Mouse (Mus musculus) heart, embryonic 12.5 days (tissue): ENCODE results near the gene Tyw1. TPM values are rescaled to one million over a fixed set of nuclear protein-coding genes. Genes with fewer than 3 reads are reported as not detected.

ENCODE experiments used
- ATAC-seq: fragments of 200-750 bp; cut with Nextera tagmentation; 2 replicates; pipeline ENCODE4 v1.8.0; 2017; ENCODE audit warnings: moderate TSS enrichment, moderate library complexity; ENCODE audit not compliant: insufficient number of reproducible peaks, low FRiP score
- H3K27ac ChIP-seq: fragments of 300-500 bp; sonication (generic); 2 replicates; pipeline ENCODE4 v1.5.1; 2016; ENCODE audit warnings: mild to moderate bottlenecking, moderate library complexity; ENCODE audit not compliant: poor library complexity, severe bottlenecking
- H3K27me3 ChIP-seq: fragments of 300-500 bp; sonication (generic); replicated peaks from 2 replicates; pipeline ENCODE4 v1.6.1; 2016; ENCODE audit warnings: mild to moderate bottlenecking, moderate library complexity
- H3K36me3 ChIP-seq: fragments of 300-500 bp; sonication (generic); 2 replicates; pipeline ENCODE4 v1.6.1; 2016; ENCODE audit warnings: mild to moderate bottlenecking, moderate library complexity
- H3K4me1 ChIP-seq: fragments of 300-500 bp; sonication (generic); replicated peaks from 2 replicates; pipeline ENCODE4 v1.6.1; 2016; ENCODE audit warnings: mild to moderate bottlenecking
- H3K4me2 ChIP-seq: fragments of 300-500 bp; sonication (generic); 2 replicates; pipeline ENCODE4 v1.6.1; 2016; ENCODE audit warnings: mild to moderate bottlenecking, moderate library complexity
- H3K4me3 ChIP-seq: fragments of 300-500 bp; sonication (generic); 2 replicates; pipeline ENCODE4 v1.5.1; 2016; ENCODE audit warnings: mild to moderate bottlenecking
- H3K9ac ChIP-seq: fragments of 300-500 bp; sonication (generic); 2 replicates; pipeline ENCODE4 v1.6.1; 2016; ENCODE audit warnings: mild to moderate bottlenecking, moderate library complexity
- H3K9me3 ChIP-seq: fragments of 300-500 bp; sonication (generic); replicated peaks from 2 replicates; pipeline ENCODE4 v1.6.1; 2016; ENCODE audit warnings: mild to moderate bottlenecking, moderate library complexity
- WGBS: fragments of 180-500 bp; shearing (Covaris S2); methylation state at CpG from one replicate; pipeline ENCODE4 v1.1.7; 2016; 5-methylcytosine and 5-hydroxymethylcytosine counted together
- polyA plus RNA-seq: library from polyadenylated mRNA; unstranded; fragments of >200 nt; fragmentation: Nextera tagmentation; extraction: Ambion mirVana; gene quantifications from 2 replicates; pipeline ENCODE4 v1.2.1, GENCODE M21; 2016

The Tyw1 gene
- polyA plus RNA-seq, 1 experiment from 2014 or later: 17.7 TPM

- no peak overlapping the region for H3K4me2 ChIP-seq
- 65% methylated on average over 7 of the region's 7 CpGs for WGBS
- ATAC-seq: no peak
Measured at GRCm38 (mm10) chr5:130386418-130386817, 131.0 kb downstream of the Tyw1 start.

More at GRCm38 (mm10) chr5:130386418-130386817, 131.0 kb downstream of the Tyw1 start:
- no peak overlapping the region for H3K4me3 ChIP-seq
- no peaks in the 10 kb centered on the region for H3K36me3 ChIP-seq
- H3K27ac ChIP-seq: no peak overlapping the region
- no peaks in the 10 kb centered on the region for H3K27me3 ChIP-seq
- H3K4me1 ChIP-seq: peaks cover 8% of the 10 kb centered on the region
- H3K9ac ChIP-seq: no peak overlapping the region
- 0 out of 2 replicates have a peak, but pooled peaks cover 7% of the 10 kb centered on the region for H3K9me3 ChIP-seq

Other genes starting within 250 kb of the Tyw1 start
- gene Asl, start 226.4 kb upstream of the Tyw1 start, polyA plus RNA-seq: 15.7 and 19.1 TPM in 2 replicates
- gene Crcp, start 226.3 kb upstream of the Tyw1 start, polyA plus RNA-seq: 21.2 and 22.5 TPM in 2 replicates
- gene Tpst1, start 182.3 kb upstream of the Tyw1 start, polyA plus RNA-seq: 25.8 and 29.4 TPM in 2 replicates
- gene Kctd7, start 110.8 kb upstream of the Tyw1 start, polyA plus RNA-seq: 4.8 and 5.1 TPM in 2 replicates
- 25.0 and 27.7 TPM in 2 replicates for gene Rabgef1, start 83.8 kb upstream of the Tyw1 start, polyA plus RNA-seq
- 41.5 and 43.6 TPM in 2 replicates for gene Tmem248, start 38.5 kb upstream of the Tyw1 start, polyA plus RNA-seq
- 62.8 and 65.3 TPM in 2 replicates for gene Sbds, start 89 bp upstream of the Tyw1 start, polyA plus RNA-seq
- gene Caln1, start 113.8 kb downstream of the Tyw1 start, polyA plus RNA-seq: 0.03 TPM in 1 of 2 replicates, not detected in the other
- gene A330070K13Rik, start 129.0 kb downstream of the Tyw1 start, polyA plus RNA-seq: not detected in 2 replicates